Mouse (Mus musculus) MEL-GATA-1-ER (cell line): Measurements from ENCODE around the gene Snx29.
"Not testable (repeated sequence)": the region's sequence is repeated elsewhere in the genome, so short reads cannot be mapped to it uniquely, and the experiment has no call there.

Source experiments
- DNase-seq: peaks from one replicate; pipeline ENCODE4 v3.0.0-alpha.2; 2012; ENCODE audit warnings: low read depth; ENCODE audit errors: extremely low read depth

The Snx29 gene

DNA sequence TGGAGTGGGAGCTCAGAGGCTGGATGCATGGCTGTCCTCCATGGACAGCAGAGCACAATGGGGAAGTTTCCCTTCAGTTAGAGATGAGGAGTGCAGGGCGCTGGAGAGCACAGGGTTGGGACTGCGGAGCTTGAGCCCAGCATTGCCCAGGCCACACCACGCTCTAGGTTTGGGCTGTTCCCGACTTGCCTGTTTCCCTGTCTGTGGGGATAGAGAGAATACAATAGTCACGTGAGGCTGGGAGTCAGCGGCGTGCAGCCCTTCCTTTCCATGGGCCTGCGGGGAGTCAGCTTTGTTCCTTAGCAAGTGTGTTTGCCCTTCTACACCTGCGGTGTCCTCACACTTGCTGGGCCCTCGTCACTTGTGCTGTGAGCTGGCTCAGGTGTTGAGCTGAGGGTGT, 37.2 kb downstream of the Snx29 start:
- no peak for DNase-seq

DNA sequence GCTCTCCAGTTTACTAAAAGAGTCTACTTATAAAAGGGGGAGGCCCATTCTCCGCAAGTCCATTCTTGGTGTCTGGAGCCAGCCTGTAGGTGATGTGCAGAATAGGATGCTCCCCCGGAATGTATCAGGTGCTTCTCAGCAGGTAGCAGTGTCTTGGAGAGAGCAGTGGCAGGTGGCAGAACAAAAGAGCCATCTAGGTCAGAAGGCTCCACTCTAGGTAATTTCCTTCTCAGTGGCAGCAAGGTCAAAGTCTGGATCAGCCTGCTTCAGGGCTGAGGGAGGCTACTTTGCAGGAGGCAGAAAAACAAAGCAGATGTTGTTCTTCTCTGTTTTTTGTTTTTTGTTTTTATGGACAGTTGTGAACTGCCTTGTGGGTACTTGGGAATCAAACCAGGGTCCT, 37.9 kb downstream of the Snx29 start:
- not testable (repeated sequence) for DNase-seq

DNA sequence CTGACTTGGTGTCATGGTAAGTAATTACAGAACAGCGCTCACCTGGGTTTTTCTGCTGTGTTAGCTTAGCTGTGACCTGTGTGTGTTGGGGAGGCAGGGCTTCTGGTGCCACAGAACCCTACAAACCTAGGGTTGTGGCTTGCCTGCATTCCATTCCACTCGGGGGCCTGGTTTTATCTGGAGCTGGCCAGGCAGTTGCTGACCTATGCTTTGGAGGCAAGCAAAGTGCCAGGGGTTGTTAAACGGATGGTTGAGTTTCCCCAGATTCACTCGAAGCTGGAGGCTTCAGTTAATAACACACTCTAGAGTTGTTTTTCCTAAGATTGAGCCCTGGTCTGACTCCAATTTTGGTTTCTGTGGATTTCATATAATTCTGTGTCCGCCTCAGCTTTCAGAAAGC, 42.9 kb downstream of the Snx29 start:
- no peak for DNase-seq

DNA sequence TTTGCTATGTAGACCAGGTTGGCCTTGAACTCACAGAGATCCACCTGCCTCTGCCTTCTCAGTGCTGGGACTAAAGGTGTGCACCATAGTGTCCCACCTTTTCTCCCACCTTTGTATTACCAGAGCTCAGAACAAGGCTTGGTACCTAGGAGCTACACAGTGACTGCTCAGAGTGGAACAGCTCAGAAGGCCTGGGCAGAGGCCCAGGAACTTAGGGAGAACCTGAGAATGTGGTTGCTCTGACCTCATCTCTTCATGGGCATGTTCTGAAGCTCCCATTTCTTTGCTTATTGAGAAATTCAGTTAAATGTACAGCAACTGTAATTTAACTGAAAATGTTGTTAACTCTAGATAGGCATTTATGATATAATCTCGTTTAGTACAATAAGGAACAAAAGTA, 44.1 kb downstream of the Snx29 start:
- no peak for DNase-seq

DNA sequence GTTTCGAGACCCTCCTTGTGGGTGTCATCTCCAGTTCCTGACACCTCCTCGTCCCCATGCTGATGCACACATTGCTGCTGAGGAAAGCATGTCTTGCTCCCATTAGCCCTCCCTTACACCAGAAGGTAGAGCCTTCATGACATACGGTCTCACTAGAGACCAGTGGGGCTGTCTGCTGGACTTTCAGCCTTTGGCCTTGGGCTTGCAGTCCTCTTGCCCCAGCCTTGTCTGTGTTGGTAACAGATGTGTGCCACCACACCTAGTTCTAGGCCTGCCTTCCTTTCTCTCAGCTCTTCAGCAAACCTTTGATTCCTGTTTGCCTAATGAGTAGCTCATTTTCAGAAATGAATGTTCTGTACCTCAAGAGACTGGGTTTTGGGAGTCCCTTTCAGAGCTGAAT, 45.7 kb downstream of the Snx29 start:
- DNase-seq: no peak

DNA sequence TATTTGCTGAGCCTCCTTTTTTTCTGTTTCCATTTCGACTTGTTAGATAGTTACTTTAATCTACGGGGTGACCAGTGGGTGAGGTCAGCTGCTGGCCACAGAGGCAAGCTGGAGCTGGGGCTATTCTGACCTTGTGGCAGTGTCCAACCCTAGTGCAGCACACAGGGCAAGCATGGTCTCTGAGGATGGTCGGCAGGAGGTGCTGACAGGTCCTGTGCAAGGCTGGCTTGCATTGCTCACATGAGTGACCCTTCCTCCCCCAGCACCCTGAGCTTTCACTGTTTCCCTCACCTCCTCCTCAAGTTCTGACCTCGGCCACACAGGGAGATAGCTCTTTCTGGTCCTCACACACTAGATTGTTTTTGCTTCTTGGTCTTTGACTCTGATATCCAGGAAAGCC, 46.5 kb downstream of the Snx29 start:
- no peak for DNase-seq

DNA sequence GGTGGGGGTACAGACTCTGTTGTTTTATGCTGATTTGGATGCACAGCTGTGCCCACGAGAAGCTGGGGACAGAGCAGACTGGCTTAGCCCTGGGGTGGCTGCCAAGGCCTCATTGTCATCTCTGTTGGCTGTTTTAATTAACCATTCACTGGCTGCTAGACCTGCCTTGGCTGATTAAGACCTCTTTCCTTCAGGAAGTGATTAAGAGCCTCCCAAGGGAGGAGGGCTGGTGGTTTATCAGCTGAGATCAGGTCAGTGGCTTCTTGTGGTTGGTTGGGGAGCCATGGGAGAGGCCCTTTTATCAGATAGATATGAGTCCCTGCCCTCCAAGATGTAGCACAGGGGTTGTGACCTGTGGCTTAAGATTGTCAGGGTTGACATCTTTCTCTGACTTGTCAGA, 46.9 kb downstream of the Snx29 start:
- DNase-seq: peak; percentile 19

DNA sequence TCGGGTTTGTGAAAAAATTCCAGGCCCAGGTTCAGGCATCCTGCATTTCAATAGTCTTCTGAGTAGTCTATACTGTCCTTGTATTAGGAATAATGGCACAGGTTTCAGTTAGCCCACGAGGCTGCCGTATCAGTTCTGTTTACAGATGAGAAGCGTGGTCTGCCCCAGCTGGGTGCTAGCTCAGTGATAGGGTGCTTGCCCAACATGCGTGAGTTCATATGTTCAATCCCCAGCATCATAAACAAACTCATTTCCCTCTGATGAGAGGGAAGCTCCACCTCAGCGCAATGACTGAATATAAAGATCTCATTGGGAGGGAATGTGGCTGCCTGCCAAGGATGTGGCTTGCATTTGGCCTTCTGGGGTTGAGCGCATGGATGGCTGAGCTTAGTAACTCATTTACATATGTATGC, 47.4 kb downstream of the Snx29 start:
- DNase-seq: peak; percentile 58

DNA sequence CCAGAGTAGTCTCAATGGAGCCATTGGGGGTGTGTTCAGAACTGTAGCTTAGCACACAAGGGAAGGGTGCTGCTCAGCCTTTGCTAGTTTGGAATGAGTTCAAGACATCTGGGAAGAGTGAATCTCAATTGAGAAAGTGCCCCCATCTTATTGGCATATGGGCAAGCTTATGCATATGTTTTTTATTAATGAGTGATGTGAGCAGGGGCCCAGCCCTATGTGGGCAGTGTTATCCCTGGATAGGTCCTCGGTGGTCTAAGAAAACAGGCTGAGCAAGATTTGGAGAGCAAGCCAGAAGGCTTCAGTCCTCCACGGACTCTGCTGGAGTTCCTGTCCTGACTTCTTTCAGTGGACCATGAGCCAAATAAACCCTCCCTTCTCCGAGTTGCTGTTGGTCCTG, 56.6 kb downstream of the Snx29 start:
- no peak for DNase-seq

DNA sequence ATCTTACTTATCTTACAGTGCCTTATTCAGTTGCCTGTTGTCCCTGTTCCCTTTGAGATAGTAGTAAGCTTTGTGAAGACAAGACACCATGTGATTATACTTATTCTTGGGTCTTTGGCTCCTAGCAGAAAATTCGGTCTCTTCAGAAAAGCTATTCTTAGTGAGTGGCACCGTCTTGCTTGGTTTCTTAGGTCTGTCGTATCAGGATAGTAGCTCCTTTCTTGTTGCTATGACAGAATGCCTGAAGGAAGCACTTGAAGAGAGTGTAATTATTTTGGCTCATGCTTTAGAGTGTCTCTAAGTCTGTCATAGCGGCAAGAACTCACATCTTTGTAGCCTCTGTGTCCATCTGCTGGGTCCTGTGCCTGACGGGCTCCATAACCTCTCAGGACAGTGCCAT, 57.3 kb downstream of the Snx29 start:
- DNase-seq: no peak

DNA sequence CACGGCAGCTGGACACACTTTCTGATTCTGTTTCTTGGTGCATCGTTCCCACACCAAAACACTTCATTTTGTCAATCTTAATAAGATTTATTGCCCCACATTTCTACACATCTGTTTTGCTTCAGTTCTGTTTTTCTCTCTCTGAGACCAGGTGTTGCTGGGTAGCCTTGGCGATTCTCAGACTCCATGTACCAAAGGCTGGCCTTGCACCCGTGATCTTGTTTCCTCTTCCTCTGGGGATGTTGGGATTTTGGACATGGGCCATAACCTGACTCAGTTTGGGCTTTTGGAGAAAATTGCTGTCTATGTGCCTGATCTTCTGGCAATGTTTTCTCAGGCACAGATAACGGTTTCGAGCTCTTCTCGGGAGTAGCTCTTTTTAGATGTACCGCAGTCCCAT, 58.2 kb downstream of the Snx29 start:
- no peak for DNase-seq

DNA sequence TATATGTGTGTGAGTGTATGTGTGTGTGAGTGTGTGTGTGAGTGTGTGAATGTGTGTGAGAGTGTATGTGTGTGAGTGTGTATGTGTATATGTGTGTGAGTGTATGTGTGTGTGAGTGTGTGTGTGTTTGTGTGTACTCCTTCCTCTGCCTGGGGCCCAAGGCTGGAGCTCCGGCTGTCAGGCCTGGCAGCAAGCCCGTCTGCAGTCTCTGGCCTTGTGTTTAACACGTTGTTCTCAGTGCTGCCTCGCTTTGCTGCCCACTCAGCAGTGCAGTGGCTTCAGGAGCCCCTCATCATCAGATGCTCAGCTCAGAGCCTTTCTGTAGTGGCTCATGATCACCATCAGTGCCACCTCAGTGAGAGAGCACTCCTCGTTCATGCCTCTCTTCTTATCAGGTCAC, 61.7 kb downstream of the Snx29 start:
- no peak for DNase-seq

DNA sequence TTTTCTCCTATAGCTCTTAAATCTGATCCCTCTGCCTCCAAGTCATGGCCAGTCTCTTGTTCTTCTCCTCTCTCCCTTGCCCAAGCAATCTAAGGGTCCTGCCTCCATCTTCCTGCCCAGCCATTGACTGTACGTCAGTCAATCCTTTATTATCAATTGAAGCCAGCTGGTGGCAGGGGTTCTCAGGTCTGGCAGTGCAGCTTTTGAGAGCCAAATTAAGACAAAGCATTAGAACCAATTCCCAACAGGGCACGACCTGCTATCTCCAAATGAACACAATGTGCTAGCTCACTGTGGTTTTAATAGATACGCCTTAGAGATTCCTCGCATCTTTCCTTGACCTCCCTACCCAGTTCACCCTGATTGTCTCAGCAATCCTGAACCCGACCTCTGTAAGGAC, 62.4 kb downstream of the Snx29 start:
- DNase-seq: no peak

DNA sequence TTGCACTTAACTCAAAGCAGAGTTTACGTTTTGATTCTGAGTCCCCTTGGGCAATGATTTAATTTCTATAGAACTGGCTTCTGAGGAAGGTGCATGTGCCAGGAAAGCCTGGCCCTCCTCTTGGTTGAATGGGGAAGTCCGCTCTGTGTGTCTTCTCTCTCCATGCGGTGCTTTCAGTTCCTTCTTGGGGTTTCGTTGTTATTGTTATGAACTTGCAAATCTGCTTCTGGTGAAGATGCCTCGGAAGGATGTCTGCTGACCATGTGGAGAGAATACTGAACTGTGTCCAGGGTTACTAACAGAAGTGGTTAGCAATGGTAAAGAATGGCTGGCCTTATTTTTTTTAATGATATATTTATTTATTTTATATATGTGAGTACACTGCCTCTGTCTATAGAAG, 63.1 kb downstream of the Snx29 start:
- DNase-seq: no peak

DNA sequence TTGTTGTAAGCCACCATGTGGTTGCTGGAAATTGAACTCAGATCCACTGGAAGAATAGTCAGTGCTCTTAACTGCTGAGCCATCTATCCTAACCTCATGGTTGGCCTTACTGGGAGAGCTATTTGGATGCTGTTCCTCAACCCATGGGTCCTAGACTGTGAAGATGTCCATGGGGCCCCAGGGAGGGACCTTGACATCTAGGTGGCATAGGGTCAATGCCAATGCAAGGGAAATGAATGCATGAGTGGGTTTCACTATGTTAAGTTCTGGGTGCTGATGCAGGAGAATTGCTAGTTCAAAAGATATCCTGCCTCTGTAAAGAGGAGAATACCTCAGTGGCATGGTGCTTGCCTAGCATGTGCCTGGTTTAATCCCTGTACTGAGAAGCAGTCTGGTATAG, 63.5 kb downstream of the Snx29 start:
- DNase-seq: no peak

DNA sequence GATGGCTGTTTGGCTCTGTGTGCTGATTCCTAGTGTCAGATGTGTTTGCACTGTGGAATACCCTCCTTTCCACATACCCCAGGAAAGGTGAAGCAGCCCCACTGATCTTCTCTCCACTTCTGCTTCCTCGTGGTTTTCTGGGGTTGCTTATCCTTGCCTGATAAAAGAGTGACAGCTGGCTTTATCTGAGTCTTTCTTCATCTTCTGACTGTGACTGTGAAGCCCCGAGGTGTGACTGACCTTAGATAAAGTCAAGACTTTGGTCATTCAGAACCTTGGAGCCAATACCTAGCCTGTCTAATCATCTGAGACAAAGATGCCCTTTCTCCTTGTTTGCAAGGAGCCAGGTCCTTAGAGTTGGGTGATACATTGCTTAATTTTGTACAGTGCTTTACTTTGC, 65.4 kb downstream of the Snx29 start:
- no peak for DNase-seq

DNA sequence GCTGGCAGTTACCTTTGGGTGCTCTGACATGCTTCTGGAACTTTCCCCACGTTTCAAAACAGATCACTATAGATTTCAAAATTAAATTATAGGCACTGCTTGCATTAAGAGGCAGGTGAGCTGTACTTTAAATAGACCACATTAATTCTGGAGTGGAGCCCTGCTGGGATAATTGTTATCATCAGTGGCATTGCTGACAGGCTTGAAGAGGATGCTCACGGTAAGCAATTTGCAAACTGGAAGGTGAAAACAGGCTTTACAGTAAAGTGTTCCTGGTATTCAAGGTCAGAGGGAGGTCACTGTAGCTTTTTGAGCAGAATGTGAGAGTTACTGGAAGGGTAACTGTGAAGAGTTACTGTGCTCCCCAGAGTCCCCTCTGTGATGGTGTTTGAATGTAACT, 66.6 kb downstream of the Snx29 start:
- DNase-seq: no peak

DNA sequence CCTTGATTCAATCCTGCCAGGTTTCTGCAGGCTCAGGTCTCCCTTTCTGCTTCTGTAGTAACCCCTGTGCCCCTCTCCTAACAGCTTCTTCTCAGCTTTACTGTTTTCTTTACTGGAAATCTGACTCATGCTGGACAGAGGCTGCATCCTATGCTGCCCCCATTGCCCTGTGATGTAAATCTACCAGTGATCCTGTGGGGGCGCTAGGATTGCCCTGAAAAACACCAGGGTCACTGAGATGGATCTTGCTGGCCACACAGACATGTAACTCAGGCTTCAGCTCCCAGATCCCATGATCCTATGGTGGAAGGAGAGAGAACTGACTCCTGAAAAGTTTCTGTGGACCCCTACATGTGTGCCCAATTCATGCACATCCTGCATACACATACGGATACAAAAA, 73.9 kb downstream of the Snx29 start:
- DNase-seq: no peak

DNA sequence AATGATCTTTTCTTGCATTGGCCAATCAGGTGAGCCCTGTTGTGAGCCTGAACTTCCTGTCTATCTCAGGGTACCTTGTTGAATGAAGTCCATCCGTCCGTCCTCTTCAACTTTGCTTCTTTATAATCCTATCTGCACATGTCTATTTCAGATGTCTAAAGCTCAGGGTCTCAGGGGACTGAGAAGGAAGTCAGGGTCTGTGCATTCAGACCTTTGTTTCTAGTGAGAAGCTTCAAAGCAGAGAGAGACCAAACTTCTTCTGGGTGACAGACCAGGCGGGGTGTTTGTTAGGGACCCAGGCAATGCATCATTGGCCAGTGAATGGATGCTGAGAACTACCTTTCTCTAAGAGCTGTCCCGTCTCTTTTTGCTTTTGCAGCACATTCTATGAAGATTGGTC, 76.7 kb downstream of the Snx29 start:
- no peak for DNase-seq

DNA sequence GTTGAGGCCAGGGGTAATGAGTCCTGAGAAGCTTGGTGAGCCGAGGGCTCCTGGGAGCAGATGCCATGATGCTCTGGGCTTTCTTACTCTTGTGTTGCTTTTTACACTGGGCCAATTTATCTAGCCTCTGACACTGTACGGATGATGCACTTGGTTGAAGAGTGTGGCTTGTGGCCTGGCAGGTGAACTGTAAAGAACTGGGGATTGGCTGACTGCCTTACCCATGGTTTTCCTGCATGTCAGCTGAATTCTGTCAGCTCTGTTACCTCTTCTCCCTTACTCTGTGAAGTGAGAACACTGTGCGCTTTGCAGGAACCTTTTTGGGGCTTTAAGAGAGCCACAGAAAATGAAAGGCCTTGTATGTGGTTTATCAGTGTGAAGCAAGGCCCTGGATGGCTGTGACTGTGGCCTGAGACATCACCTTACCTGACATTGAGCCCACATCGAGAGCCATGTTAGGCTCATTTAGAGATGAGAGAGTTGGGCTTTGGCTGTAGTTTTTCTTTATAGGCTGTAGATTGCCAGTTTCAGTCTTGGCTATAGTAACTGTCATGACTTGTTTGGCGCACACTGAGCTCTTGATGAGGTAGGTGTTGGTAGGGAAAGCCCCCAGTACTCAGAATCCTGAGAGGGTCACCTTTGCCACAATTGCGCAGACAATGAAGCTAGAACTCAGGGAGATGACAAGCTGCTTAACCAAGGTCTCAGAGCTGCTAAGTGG, 77.3 kb downstream of the Snx29 start:
- DNase-seq: no peak

DNA sequence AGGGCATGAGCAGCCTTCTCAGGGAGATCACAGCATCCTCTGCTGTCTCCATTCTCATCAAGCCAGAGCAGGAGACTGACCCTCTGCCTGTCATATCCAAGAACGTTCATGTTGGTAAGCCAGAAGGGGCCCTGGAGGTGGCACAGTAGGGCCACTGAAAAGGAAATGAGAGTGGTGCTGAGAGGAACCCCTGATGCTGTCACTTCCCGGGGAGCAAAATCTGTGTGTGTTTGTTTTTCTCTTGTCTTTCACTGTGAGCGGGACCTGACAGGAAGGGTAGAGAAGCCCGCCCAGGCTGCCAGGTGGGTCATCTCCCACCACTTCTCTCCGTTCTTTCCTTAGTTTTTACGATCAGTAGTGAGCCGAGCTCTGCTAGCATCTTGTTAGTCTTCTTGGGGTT, 78.2 kb downstream of the Snx29 start:
- DNase-seq: no peak

DNA sequence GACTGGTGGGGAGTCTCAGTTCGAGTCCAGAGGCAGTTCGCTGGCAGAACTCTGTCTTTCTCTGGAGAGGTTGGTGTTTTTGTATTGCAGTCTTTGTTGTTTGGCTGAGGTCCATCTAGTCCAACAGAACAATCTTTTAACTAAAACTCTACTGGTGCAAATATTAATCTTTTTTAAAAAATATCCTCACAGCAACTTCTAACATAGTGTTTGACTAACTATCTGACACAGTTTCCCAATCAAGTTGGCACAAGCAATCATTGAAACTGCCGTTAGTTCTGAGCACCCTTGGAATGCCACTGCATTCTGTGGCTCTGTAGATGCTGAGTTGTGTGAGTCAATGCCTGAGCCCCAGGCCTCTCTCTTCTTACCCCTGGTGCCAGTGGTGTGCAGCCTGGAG, 82.5 kb downstream of the Snx29 start:
- no peak for DNase-seq

DNA sequence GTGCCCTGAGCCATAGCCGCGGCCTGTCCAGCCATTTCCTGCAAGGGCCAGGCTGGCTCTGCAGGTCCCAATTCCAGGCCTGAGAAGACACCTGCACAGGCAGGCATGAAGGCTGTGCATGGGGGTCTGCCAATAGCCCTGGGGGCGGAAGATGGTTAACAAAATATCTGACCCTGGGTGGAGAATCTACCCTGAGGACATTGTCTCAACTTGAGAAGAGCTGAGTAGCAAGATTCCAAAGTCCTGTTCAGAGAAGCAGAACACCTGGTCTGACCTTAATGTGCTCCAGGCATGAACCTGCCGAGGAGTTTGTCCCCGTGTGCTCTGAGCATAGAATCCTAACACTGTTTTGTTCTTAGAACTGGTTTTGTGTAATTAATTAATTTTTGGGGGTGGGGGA, 83.5 kb downstream of the Snx29 start:
- DNase-seq: no peak

DNA sequence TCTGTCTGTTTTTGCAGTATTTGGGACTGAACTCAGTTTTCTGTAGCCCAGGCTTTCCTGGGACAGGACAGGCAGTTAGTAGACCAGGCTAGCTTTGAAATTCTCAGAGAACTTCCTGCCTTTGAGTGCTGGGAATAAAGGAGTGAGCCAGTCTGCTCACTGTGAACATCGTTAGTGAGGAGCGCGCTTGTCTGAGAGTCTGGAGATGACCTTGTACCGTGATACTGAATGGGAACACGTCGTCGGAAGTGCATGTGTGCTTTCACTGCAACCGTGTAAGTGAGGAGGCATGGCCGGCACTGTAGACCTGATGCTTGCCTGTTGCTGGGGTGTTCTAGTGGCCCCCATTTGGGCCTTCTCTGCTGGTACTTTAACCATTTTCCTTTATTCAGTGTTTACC, 83.9 kb downstream of the Snx29 start:
- no peak for DNase-seq
